In genomic region chr9:79295306-79295705, GRCm38 (mm10) we compare ENCODE assay signal across 14 mouse cellular contexts.
DNase-seq lines count a peak whose midpoint lies in the region; ATAC-seq lines count a peak whose summit lies in the region.
"Had no signal": no experiment of that assay in that cellular context is flagged by ENCODE, and none has a peak within 500 bp of the region (broad histone marks: within the 10 kb centered on the region; RNA-seq: fewer than 3 reads in every experiment).

No protein-coding gene starts in this region.

- ATAC-seq in erythroblast, adult 5-6 weeks (replicated peaks; ENCODE audit: low FRiP score, poor library complexity, severe bottlenecking), result no peak
- ATAC-seq: forebrain, embryonic 16.5 days; hindbrain, postnatal 0 days had no signal

- DNase-seq in cerebellum, adult 11 months, result peak; percentile 58
- peak; percentile 59 to 74 for DNase-seq in cerebellum, adult 18-20 months
- peak; percentile 75 for DNase-seq in cerebellum, adult 9-11 months
- DNase-seq in cerebellum, postnatal 36 days, result peak; percentile 61 to 64
- no peak for DNase-seq in right cerebral cortex, postnatal 36 days (ENCODE audit: low spot score in 2 of 2)
- no peak for DNase-seq in gastrocnemius, postnatal 10 days
- DNase-seq: adrenal gland, adult 2 months; adrenal gland, postnatal 25 days; gastrocnemius, postnatal 25 days; heart, postnatal 36 days; kidney, adult 18-20 months had no signal

Comparison
In these comparisons a context has a peak if more than half of its experiments do, and no peak if none do; other contexts are left out.
1. DNase-seq: peak in cerebellum, adult 11 months (single experiment), cerebellum, adult 18-20 months (2 of 2), cerebellum, adult 9-11 months (single experiment) and cerebellum, postnatal 36 days (2 of 2); none in right cerebral cortex, postnatal 36 days (0 of 2) and gastrocnemius, postnatal 10 days (single experiment).